Mouse (Mus musculus) hindbrain, embryonic 16.5 days (tissue): ENCODE measurements around the gene Knstrn. TPM values are rescaled to one million over a fixed set of nuclear protein-coding genes. Genes with fewer than 3 reads are reported as not detected.

Experiments used
- ATAC-seq: fragments of 200-750 bp; cut with Nextera tagmentation; 2 replicates; pipeline ENCODE4 v1.8.0; 2017; ENCODE audit warnings: moderate TSS enrichment, moderate library complexity
- H3K27ac ChIP-seq: fragments of 300-500 bp; sonication (generic); 2 replicates; pipeline ENCODE4 v1.5.1; 2014; ENCODE audit warnings: low read depth, mild to moderate bottlenecking, control low read depth, low read length, moderate library complexity
- H3K27me3 ChIP-seq: fragments of 300-500 bp; sonication (generic); replicated peaks from 2 replicates; pipeline ENCODE4 v1.6.1; 2014; ENCODE audit warnings: low read length; ENCODE audit not compliant: control insufficient read depth, insufficient read depth
- H3K36me3 ChIP-seq: fragments of 300-500 bp; sonication (generic); 2 replicates; pipeline ENCODE4 v1.6.1; 2014; ENCODE audit warnings: mild to moderate bottlenecking, low read length, moderate library complexity, mixed read lengths; ENCODE audit not compliant: control insufficient read depth, insufficient read depth
- H3K4me1 ChIP-seq: fragments of 300-500 bp; sonication (generic); 2 replicates; pipeline ENCODE4 v1.6.1; 2014; ENCODE audit warnings: low read depth, low read length; ENCODE audit not compliant: control insufficient read depth, insufficient read depth
- H3K4me2 ChIP-seq: fragments of 300-500 bp; sonication (generic); 2 replicates; pipeline ENCODE4 v1.6.1; 2014; ENCODE audit warnings: mild to moderate bottlenecking, low read length, control low read depth, moderate library complexity
- H3K4me3 ChIP-seq: fragments of 300-500 bp; sonication (generic); 2 replicates; pipeline ENCODE4 v1.5.1; 2014; ENCODE audit warnings: mild to moderate bottlenecking, low read length, control low read depth, moderate library complexity
- H3K9ac ChIP-seq: fragments of 300-500 bp; sonication (generic); 2 replicates; pipeline ENCODE4 v1.6.1; 2014; ENCODE audit warnings: low read depth, mild to moderate bottlenecking, control low read depth, low read length, moderate library complexity
- H3K9me3 ChIP-seq: fragments of 300-500 bp; sonication (generic); 2 replicates; pipeline ENCODE4 v1.6.1; 2014; ENCODE audit warnings: mild to moderate bottlenecking, low read length, moderate library complexity; ENCODE audit not compliant: control insufficient read depth
- WGBS: fragments of 180-500 bp; shearing (Covaris S2); extraction: QIAGEN DNeasy Blood & Tissue Kit; methylation state at CpG from one replicate; pipeline ENCODE4 v1.1.7; 2014; 5-methylcytosine and 5-hydroxymethylcytosine counted together
- polyA plus RNA-seq: library from polyadenylated mRNA; unstranded; fragments of >200 nt; fragmentation: Nextera tagmentation; extraction: Ambion mirVana; gene quantifications from 2 replicates; pipeline ENCODE4 v1.2.1, GENCODE M21; 2015

Knstrn gene
- polyA plus RNA-seq, 1 experiment from 2014 or later: 22.0 TPM

GRCm38 (mm10) chr2:118873018-118873417 lies 59.2 kb downstream of the Knstrn start:
- Histone ChIP-seq H3K9ac (no peak overlapping the region), H3K4me3 (no peak overlapping the region), H3K27ac (no peak overlapping the region), H3K27me3 (no peaks in the 10 kb centered on the region), H3K9me3 (no peaks in the 10 kb centered on the region), H3K36me3 (peaks cover 10% of the 10 kb centered on the region; the same call in 1 of the 2 replicates), H3K4me1 (no peaks in the 10 kb centered on the region), H3K4me2 (no peak overlapping the region)
- ATAC-seq: no peak
- 91% methylated on average over 5 of the region's 5 CpGs for WGBS

- H3K9ac ChIP-seq: no peak overlapping the region
- no peak overlapping the region for H3K27ac ChIP-seq
- peaks cover 10% of the 10 kb centered on the region; the same call in 1 of the 2 replicates for H3K36me3 ChIP-seq
- no peak for ATAC-seq
- no peaks in the 10 kb centered on the region for H3K4me1 ChIP-seq
- H3K4me2 ChIP-seq: no peak overlapping the region
- no peaks in the 10 kb centered on the region for H3K9me3 ChIP-seq
- no peaks in the 10 kb centered on the region for H3K27me3 ChIP-seq
- H3K4me3 ChIP-seq: no peak overlapping the region
- WGBS: 85% methylated on average over 6 of the region's 6 CpGs
Measured at GRCm38 (mm10) chr2:118873890-118874430, 60.2 kb downstream of the Knstrn start.

- 90% methylated on average over 8 of the region's 8 CpGs for WGBS
- Histone ChIP-seq H3K9me3 (no peaks in the 10 kb centered on the region), H3K36me3 (peaks cover 10% of the 10 kb centered on the region; the same call in 1 of the 2 replicates), H3K27me3 (no peaks in the 10 kb centered on the region), H3K9ac (no peak overlapping the region), H3K4me3 (no peak overlapping the region), H3K4me1 (no peaks in the 10 kb centered on the region), H3K4me2 (no peak overlapping the region), H3K27ac (no peak overlapping the region)
- no peak for ATAC-seq
Measured at GRCm38 (mm10) chr2:118875316-118875715, 61.5 kb downstream of the Knstrn start.

- no peak overlapping the region for H3K9ac ChIP-seq
- H3K4me1 ChIP-seq: no peaks in the 10 kb centered on the region
- no peak overlapping the region for H3K27ac ChIP-seq
- no peak for ATAC-seq
- no peaks in the 10 kb centered on the region for H3K9me3 ChIP-seq
- H3K36me3 ChIP-seq: peaks cover 7% of the 10 kb centered on the region; the same call in 1 of the 2 replicates
- WGBS: 98% methylated on average over 9 of the region's 9 CpGs
- no peaks in the 10 kb centered on the region for H3K27me3 ChIP-seq
- H3K4me2 ChIP-seq: no peak overlapping the region
- no peak overlapping the region for H3K4me3 ChIP-seq
Measured at GRCm38 (mm10) chr2:118876453-118876852, 62.6 kb downstream of the Knstrn start.

GRCm38 (mm10) chr2:118881019-118881418 lies 67.2 kb downstream of the Knstrn start:
- H3K4me3 ChIP-seq: no peak overlapping the region
- H3K27ac ChIP-seq: no peak overlapping the region
- no peaks in the 10 kb centered on the region for H3K9me3 ChIP-seq
- ATAC-seq: no peak
- H3K27me3 ChIP-seq: peaks cover 10% of the 10 kb centered on the region
- no peak overlapping the region for H3K9ac ChIP-seq
- H3K4me2 ChIP-seq: no peak overlapping the region
- WGBS: 86% methylated on average over 4 of the region's 4 CpGs
- peaks cover 7% of the 10 kb centered on the region; the same call in 1 of the 2 replicates for H3K36me3 ChIP-seq
- H3K4me1 ChIP-seq: peaks cover 3% of the 10 kb centered on the region; the same call in 1 of the 2 replicates

GRCm38 (mm10) chr2:118881956-118882355 lies 68.2 kb downstream of the Knstrn start:
- no peak for ATAC-seq
- 88% methylated on average over 5 of the region's 5 CpGs for whole genome bisulfite sequencing
- Histone ChIP-seq H3K27ac (no peak overlapping the region), H3K4me1 (peaks cover 3% of the 10 kb centered on the region; the same call in 1 of the 2 replicates), H3K9ac (no peak overlapping the region), H3K27me3 (peaks cover 12% of the 10 kb centered on the region), H3K36me3 (peaks cover 7% of the 10 kb centered on the region; the same call in 1 of the 2 replicates), H3K4me3 (no peak overlapping the region), H3K9me3 (no peaks in the 10 kb centered on the region), H3K4me2 (no peak overlapping the region)

GRCm38 (mm10) chr2:118882840-118883679 lies 69.3 kb downstream of the Knstrn start:
- WGBS: 2% methylated on average over 32 of the region's 32 CpGs
- H3K4me1 ChIP-seq: peaks cover 5% of the 10 kb centered on the region
- no peaks in the 10 kb centered on the region; the same call in 1 of the 2 replicates for H3K36me3 ChIP-seq
- H3K4me2 ChIP-seq: peak overlapping the region; percentile 88
- no peaks in the 10 kb centered on the region for H3K9me3 ChIP-seq
- H3K27ac ChIP-seq: no peak overlapping the region
- ATAC-seq: peak; percentile 82
- peaks cover 12% of the 10 kb centered on the region for H3K27me3 ChIP-seq
- peak overlapping the region; percentile 52 for H3K9ac ChIP-seq
- H3K4me3 ChIP-seq: peak overlapping the region; percentile 45

- 71% methylated on average over 13 of the region's 13 CpGs for WGBS
- no peak overlapping the region for H3K27ac ChIP-seq
Measured at GRCm38 (mm10) chr2:118887440-118887839, 73.6 kb downstream of the Knstrn start.

GRCm38 (mm10) chr2:118887845-118888548 lies 74.2 kb downstream of the Knstrn start:
- ATAC-seq: 0 out of 2 replicates have a peak, but pooled peaks have one; percentile 35
- whole genome bisulfite sequencing: 29% methylated on average over 14 of the region's 14 CpGs
- Histone ChIP-seq H3K9me3 (no peaks in the 10 kb centered on the region), H3K27ac (no peak overlapping the region), H3K27me3 (peaks cover 17% of the 10 kb centered on the region), H3K4me3 (no peak overlapping the region), H3K4me1 (peaks cover 5% of the 10 kb centered on the region), H3K9ac (peak overlapping the region; percentile 27; the same call in 1 of the 2 replicates), H3K36me3 (no peaks in the 10 kb centered on the region), H3K4me2 (peak overlapping the region; percentile 44)

More at GRCm38 (mm10) chr2:118887440-118887839, 73.6 kb downstream of the Knstrn start:
- Histone ChIP-seq H3K4me1 (peaks cover 5% of the 10 kb centered on the region), H3K9me3 (no peaks in the 10 kb centered on the region), H3K27me3 (peaks cover 16% of the 10 kb centered on the region), H3K4me3 (no peak overlapping the region), H3K9ac (no peak overlapping the region), H3K4me2 (peak overlapping the region; percentile 44), H3K36me3 (no peaks in the 10 kb centered on the region)
- ATAC-seq: no peak
